Mouse (Mus musculus): Measurements from ENCODE around the gene Olfr221.

GRCm38 (mm10) chr14:51997483-51997882 lies 44.8 kb downstream of the Olfr221 start:
- TF ChIP-seq CTCF (IDR thresholded peaks at IDR 0.05; ENCODE audit: borderline replicate concordance, extremely low read depth, insufficient read depth, insufficient read length) (no peak), POLR2A (IDR thresholded peaks at IDR 0.05; ENCODE audit: borderline replicate concordance, extremely low read depth, insufficient read depth, insufficient read length, poor library complexity, severe bottlenecking) (no peak)

Measured in brain, embryonic 14.5 days (tissue).